Mouse (Mus musculus) hindbrain, embryonic 13.5 days (tissue): ENCODE results near the gene Alg13. TPM values are rescaled to one million over a fixed set of nuclear protein-coding genes. Genes with fewer than 3 reads are reported as not detected.
A peak's percentile ranks its signal among the peaks of the same experiment; 100 is the strongest.

Experiments
- ATAC-seq: fragments of 200-750 bp; cut with Nextera tagmentation; 2 replicates; pipeline ENCODE4 v1.8.0; 2017; ENCODE audit warnings: moderate TSS enrichment; ENCODE audit not compliant: low FRiP score
- H3K27ac ChIP-seq: fragments of 300-500 bp; sonication (generic); 2 replicates; pipeline ENCODE4 v1.5.1; 2015; ENCODE audit warnings: inconsistent platforms, mild to moderate bottlenecking, moderate library complexity
- H3K27me3 ChIP-seq: fragments of 300-500 bp; sonication (generic); 2 replicates; pipeline ENCODE4 v1.6.1; 2015; ENCODE audit warnings: mild to moderate bottlenecking, inconsistent platforms
- H3K36me3 ChIP-seq: fragments of 300-500 bp; sonication (generic); 2 replicates; pipeline ENCODE4 v1.6.1; 2015; ENCODE audit warnings: mild to moderate bottlenecking, inconsistent platforms
- H3K4me1 ChIP-seq: fragments of 300-500 bp; sonication (generic); replicated peaks from 2 replicates; pipeline ENCODE4 v1.6.1; 2015; ENCODE audit warnings: inconsistent platforms
- H3K4me2 ChIP-seq: fragments of 300-500 bp; sonication (generic); 2 replicates; pipeline ENCODE4 v1.6.1; 2015; ENCODE audit warnings: inconsistent platforms, mild to moderate bottlenecking, moderate library complexity
- H3K4me3 ChIP-seq: fragments of 300-500 bp; sonication (generic); 2 replicates; pipeline ENCODE4 v1.5.1; 2015; ENCODE audit warnings: mild to moderate bottlenecking, inconsistent platforms
- H3K9ac ChIP-seq: fragments of 300-500 bp; sonication (generic); 2 replicates; pipeline ENCODE4 v1.6.1; 2015; ENCODE audit warnings: mild to moderate bottlenecking, inconsistent platforms
- H3K9me3 ChIP-seq: fragments of 300-500 bp; sonication (generic); 2 replicates; pipeline ENCODE4 v1.6.1; 2016; ENCODE audit warnings: inconsistent platforms
- WGBS: fragments of 180-500 bp; shearing (Covaris S2); methylation state at CpG from one replicate; pipeline ENCODE4 v1.1.7; 2015; 5-methylcytosine and 5-hydroxymethylcytosine counted together
- polyA plus RNA-seq: library from polyadenylated mRNA; unstranded; fragments of >200 nt; fragmentation: Nextera tagmentation; extraction: Ambion mirVana; gene quantifications from 2 replicates; pipeline ENCODE4 v1.2.1, GENCODE M21; 2015

The Alg13 gene
- 10.7 and 13.4 TPM in 2 replicates for polyA plus RNA-seq

DNA sequence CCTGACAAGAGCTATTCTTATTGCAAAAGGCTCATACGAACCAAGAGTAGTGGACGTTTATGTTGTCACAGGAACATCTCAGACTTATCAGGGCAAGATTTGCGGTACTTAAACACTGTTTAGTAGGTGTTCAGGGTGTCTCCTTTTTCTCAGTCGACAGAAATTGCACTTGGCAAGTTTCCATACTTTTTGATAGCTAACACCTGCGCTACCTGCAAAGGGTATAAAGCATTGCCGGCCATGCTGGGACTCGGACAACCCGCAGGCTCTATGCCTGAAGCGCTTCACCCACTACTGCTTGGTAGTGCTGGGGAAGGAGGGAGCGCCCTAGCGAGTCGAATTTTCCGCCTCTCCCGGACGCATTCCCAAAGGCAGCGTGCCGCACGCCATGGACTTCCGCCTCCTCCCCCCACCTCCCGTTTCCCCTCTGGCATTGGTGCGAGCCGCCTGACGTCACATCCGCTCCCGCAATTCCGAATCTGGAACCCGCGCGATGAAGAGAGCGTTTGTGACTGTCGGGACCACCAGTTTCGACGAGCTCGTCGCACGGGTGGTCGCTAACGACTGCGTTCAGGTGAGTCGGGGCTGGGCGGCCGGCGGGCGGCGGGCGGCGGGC is at the start of gene Alg13:
TSS of gene Alg13 (plus strand) at position 257 of the 616 bp plus-strand sequence.
- H3K27ac ChIP-seq: peak within 1 kb of the TSS; percentile 48; the same call in 1 of the 2 replicates
- peak within 1 kb of the TSS; percentile 57 for H3K4me3 ChIP-seq
- peak within 1 kb of the TSS; percentile 81 for H3K4me2 ChIP-seq
- 20% methylated on average over 47 of the region's 47 CpGs for WGBS
- no peaks in the 10 kb centered on the region for H3K27me3 ChIP-seq
- peak within 1 kb of the TSS; percentile 73 for H3K9ac ChIP-seq
- peak; percentile 95 for ATAC-seq
- no peaks in the 10 kb centered on the region for H3K36me3 ChIP-seq
- H3K4me1 ChIP-seq: peaks cover 6% of the 10 kb centered on the region; the same call in 1 of the 2 replicates
- H3K9me3 ChIP-seq: no peaks in the 10 kb centered on the region

DNA sequence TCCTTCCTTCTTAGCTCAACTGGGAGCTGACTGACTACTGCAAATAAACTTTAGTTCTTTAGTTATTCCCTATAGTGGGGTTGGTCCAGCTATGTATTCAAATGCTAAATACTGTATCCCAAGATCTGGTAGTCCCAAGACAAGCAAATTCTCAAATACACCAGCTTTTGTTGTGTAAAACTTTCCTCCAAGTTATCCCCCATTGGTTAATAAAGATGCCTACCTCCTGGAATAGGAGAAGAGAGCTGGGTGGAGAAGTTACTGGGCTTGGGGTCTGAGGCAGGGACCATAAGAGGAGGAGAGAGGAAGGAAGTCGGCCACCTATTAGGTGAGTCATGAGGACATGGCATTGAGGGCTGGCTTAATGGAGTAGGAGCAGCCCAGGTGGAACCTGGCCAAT is 49.0 kb upstream of the Alg13 start:
- Histone ChIP-seq H3K27me3 (no peaks in the 10 kb centered on the region), H3K36me3 (no peaks in the 10 kb centered on the region), H3K4me3 (no peak overlapping the region), H3K9me3 (no peaks in the 10 kb centered on the region), H3K9ac (no peak overlapping the region), H3K27ac (no peak overlapping the region), H3K4me1 (no peaks in the 10 kb centered on the region), H3K4me2 (no peak overlapping the region)
- no peak for ATAC-seq
- whole genome bisulfite sequencing: 95% methylated on average over 1 of the region's 1 CpGs

DNA sequence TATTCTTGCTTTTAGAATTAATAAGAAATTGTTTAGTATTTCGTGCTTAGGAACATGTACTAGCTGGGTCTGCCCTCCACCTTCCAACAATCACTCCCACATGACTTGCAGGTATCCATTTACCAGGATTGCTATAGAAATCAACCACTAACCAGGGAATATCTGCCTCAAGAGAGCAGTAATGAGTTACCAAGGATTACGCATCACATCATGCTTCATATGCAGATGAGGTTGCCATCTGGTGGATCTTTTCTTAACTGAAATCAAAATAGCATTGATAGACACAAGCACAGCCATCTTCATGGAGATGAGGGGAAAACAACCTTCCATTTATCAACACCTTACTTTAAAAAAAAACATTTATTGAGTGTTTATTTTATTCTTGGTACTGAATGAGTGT is 16.1 kb upstream of the Alg13 start:
- no peak for ATAC-seq
- 56% methylated on average over 2 of the region's 2 CpGs for WGBS
- H3K9ac ChIP-seq: no peak overlapping the region

GRCm38 (mm10) chrX:144305659-144306058 is 11.9 kb upstream of the Alg13 start:
- no peaks in the 10 kb centered on the region for H3K9me3 ChIP-seq
- no peak overlapping the region for H3K4me3 ChIP-seq
- H3K4me2 ChIP-seq: no peak overlapping the region
- no peaks in the 10 kb centered on the region for H3K4me1 ChIP-seq
- no peaks in the 10 kb centered on the region for H3K27me3 ChIP-seq
- 93% methylated on average over 2 of the region's 2 CpGs for WGBS
- H3K36me3 ChIP-seq: no peaks in the 10 kb centered on the region
- H3K27ac ChIP-seq: no peak overlapping the region
- no peak overlapping the region for H3K9ac ChIP-seq
- ATAC-seq: no peak

More for the DNA sequence above, 16.1 kb upstream of the Alg13 start:
- Histone ChIP-seq H3K36me3 (no peaks in the 10 kb centered on the region), H3K4me1 (no peaks in the 10 kb centered on the region), H3K27ac (no peak overlapping the region), H3K9me3 (no peaks in the 10 kb centered on the region), H3K4me3 (no peak overlapping the region), H3K4me2 (no peak overlapping the region), H3K27me3 (no peaks in the 10 kb centered on the region)

DNA sequence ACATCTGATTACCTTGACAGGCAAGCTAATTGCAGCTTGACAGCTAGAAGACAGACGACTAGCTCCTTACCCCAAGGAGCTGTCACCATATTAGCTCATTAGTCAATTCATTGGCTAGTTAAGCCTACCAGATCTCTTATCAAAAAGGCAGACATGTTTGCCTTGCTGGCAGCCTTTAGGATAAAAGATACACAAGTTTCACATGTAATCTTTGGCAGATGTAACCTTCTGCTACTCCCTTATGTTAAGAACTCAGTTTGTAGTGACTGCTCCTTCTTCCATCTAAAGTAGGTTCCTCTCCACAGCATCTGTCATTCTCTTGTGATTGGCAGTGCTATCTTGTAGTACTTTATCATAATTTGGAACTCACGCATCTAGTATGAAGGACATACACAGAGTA is 3.6 kb upstream of the Alg13 start:
- Histone ChIP-seq H3K9me3 (no peaks in the 10 kb centered on the region), H3K4me2 (no peak overlapping the region), H3K4me1 (peaks cover 3% of the 10 kb centered on the region; the same call in 1 of the 2 replicates), H3K9ac (no peak overlapping the region), H3K27me3 (no peaks in the 10 kb centered on the region), H3K27ac (no peak overlapping the region), H3K36me3 (no peaks in the 10 kb centered on the region), H3K4me3 (no peak overlapping the region)
- no peak for ATAC-seq
- 63% methylated on average over 2 of the region's 2 CpGs for WGBS

DNA sequence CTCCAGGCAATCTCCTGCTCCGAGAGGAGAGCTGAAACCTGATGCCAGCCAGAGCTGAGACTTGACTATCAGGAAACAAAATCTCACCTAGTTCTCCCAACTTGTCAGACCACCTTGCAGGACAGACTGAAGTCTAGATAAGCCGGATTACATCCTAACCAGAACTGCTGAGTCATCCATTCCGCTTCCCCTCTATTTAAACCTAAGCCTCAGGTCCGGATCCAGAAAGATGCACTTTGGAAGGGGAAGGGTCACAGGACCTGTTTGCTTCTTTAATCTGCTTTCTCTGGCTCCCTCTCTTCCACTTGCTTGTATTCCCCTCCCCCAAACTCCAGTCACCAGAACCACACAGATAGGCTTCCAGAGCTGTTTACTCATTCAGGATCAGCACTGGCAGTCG is 2.6 kb upstream of the Alg13 start:
- WGBS: 36% methylated on average over 5 of the region's 5 CpGs

DNA sequence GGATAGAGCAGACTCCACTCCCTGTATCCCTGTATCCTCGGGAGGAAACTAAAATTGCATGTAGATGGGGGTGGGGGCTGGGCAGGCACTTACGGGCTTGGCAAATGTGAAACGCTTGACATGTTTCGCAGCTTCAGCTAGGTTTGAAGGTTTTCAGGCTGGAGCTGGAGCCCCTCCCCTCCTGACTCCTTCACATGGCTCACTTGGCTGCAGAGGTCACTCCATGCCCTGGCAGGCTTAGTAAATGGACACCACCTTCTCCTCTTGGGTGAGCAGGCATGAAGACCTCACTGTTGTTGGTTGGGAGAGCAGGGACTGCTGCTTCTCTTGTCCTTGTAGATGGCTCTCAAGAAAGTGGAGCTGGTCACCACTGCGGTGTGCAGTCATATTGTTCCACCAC is 1.6 kb upstream of the Alg13 start:
- H3K27me3 ChIP-seq: no peaks in the 10 kb centered on the region
- ATAC-seq: no peak
- no peak overlapping the region for H3K9ac ChIP-seq
- H3K27ac ChIP-seq: no peak overlapping the region
- H3K4me2 ChIP-seq: no peak overlapping the region
- no peaks in the 10 kb centered on the region for H3K36me3 ChIP-seq
- 73% methylated on average over 5 of the region's 5 CpGs for WGBS
- no peak overlapping the region for H3K4me3 ChIP-seq
- no peaks in the 10 kb centered on the region for H3K9me3 ChIP-seq
- H3K4me1 ChIP-seq: peaks cover 6% of the 10 kb centered on the region; the same call in 1 of the 2 replicates

More for the DNA sequence above, 2.6 kb upstream of the Alg13 start:
- Histone ChIP-seq H3K4me3 (no peak overlapping the region), H3K9me3 (no peaks in the 10 kb centered on the region), H3K4me1 (peaks cover 6% of the 10 kb centered on the region; the same call in 1 of the 2 replicates), H3K36me3 (no peaks in the 10 kb centered on the region), H3K9ac (no peak overlapping the region), H3K4me2 (no peak overlapping the region), H3K27ac (no peak overlapping the region), H3K27me3 (no peaks in the 10 kb centered on the region)
- no peak for ATAC-seq

GRCm38 (mm10) chrX:144318164-144318979 is 768 bp downstream of the Alg13 start:
- Histone ChIP-seq H3K27ac (peak overlapping the region; percentile 48; the same call in 1 of the 2 replicates), H3K9me3 (no peaks in the 10 kb centered on the region), H3K36me3 (no peaks in the 10 kb centered on the region), H3K4me1 (peaks cover 6% of the 10 kb centered on the region; the same call in 1 of the 2 replicates), H3K9ac (peak overlapping the region; percentile 73), H3K27me3 (no peaks in the 10 kb centered on the region), H3K4me3 (peak overlapping the region; percentile 57), H3K4me2 (peak overlapping the region; percentile 81)
- WGBS: 18% methylated on average over 40 of the region's 53 CpGs
- peak; percentile 86 for ATAC-seq

- H3K27ac ChIP-seq: no peak overlapping the region
- H3K4me1 ChIP-seq: peaks cover 6% of the 10 kb centered on the region; the same call in 1 of the 2 replicates
- no peaks in the 10 kb centered on the region for H3K27me3 ChIP-seq
- H3K9me3 ChIP-seq: no peaks in the 10 kb centered on the region
- no peaks in the 10 kb centered on the region for H3K36me3 ChIP-seq
- H3K9ac ChIP-seq: no peak overlapping the region
- H3K4me3 ChIP-seq: no peak overlapping the region
- no peak for ATAC-seq
- peak overlapping the region; percentile 81 for H3K4me2 ChIP-seq
- WGBS: 47% methylated on average over 9 of the region's 9 CpGs
These were observed 1.8 kb downstream of the Alg13 start for GRCm38 (mm10) chrX:144319366-144319765.

GRCm38 (mm10) chrX:144325375-144325774 is 7.8 kb downstream of the Alg13 start:
- ATAC-seq: no peak
- no peak overlapping the region for H3K4me2 ChIP-seq

DNA sequence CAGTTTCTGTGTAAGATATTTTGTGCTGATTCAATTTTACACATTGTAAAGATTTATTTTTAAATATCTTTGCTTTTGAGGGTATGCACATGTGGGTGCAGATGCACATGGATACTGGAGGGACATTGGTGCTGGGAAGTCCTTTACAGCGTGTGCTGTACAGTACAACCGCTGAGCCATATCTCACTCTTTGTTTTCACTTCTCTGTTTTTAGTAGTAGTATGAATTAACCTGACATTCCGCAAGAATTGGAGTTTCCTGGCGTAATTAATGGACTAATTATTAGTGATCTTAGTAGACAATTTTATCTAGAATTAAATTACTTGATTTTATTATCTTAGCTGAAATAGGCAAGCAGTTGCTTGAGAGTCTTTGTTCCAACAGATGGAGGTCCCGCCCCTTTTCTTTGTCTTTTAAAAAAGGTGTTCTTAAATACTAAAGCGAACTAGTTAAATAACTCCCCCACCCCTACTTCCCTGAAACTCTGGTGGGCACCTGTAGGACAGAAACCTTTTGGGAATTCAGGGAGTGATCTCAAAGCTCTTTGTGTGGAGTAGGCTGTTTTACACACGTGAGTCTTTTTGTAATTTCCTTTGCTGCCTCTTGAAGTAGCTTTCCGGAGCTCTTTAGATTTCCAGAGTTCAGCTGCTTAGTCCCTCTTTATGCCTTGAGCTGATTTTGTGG is 17.9 kb downstream of the Alg13 start:
- Histone ChIP-seq H3K9me3 (no peaks in the 10 kb centered on the region), H3K4me2 (no peak overlapping the region), H3K4me3 (no peak overlapping the region), H3K27me3 (no peaks in the 10 kb centered on the region), H3K4me1 (no peaks in the 10 kb centered on the region), H3K27ac (no peak overlapping the region), H3K9ac (no peak overlapping the region), H3K36me3 (no peaks in the 10 kb centered on the region)
- 42% methylated on average over 8 of the region's 8 CpGs for WGBS
- no peak for ATAC-seq

More at GRCm38 (mm10) chrX:144325375-144325774, 7.8 kb downstream of the Alg13 start:
- H3K4me3 ChIP-seq: no peak overlapping the region
- no peaks in the 10 kb centered on the region for H3K36me3 ChIP-seq
- no peaks in the 10 kb centered on the region for H3K4me1 ChIP-seq
- H3K27me3 ChIP-seq: no peaks in the 10 kb centered on the region
- no peak overlapping the region for H3K27ac ChIP-seq
- H3K9me3 ChIP-seq: no peaks in the 10 kb centered on the region
- H3K9ac ChIP-seq: no peak overlapping the region

GRCm38 (mm10) chrX:144337938-144338337 is 20.3 kb downstream of the Alg13 start:
- Histone ChIP-seq H3K27ac (no peak overlapping the region), H3K4me3 (no peak overlapping the region), H3K4me1 (no peaks in the 10 kb centered on the region), H3K4me2 (no peak overlapping the region), H3K27me3 (no peaks in the 10 kb centered on the region), H3K36me3 (no peaks in the 10 kb centered on the region), H3K9me3 (no peaks in the 10 kb centered on the region), H3K9ac (no peak overlapping the region)
- ATAC-seq: no peak
